Mouse (Mus musculus) Muller cell, postnatal 12 days (primary cell): ENCODE data around the gene Ccdc183.

Experiments used
- DNase-seq: peaks from one replicate; pipeline ENCODE4 v3.0.0-alpha.2; 2015; ENCODE audit errors: inconsistent ontology term

Ccdc183 gene

DNA sequence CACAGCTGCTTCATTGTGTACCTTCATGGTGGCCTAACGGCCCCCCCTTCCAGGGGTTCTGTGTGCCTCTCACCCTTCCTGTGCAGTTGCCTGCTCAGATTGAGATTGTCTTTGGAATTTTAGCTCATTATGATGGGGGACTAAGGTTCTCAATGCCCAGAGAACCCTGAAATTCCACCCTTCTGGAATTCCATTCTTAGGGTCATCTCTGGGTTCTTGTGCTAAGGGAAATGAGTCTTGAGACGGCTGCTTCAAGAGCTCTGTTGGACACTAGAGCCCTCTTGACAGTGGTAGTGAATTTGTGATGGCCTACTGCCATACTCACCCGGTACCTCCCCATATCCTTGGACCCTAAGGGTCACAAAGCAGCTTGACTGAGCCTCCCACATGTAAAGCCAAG lies at the start of gene Ccdc183:
Gene Ccdc183 (minus strand): TSS at position 101 of the 400 bp plus-strand sequence.
- no peak for DNase-seq

DNA sequence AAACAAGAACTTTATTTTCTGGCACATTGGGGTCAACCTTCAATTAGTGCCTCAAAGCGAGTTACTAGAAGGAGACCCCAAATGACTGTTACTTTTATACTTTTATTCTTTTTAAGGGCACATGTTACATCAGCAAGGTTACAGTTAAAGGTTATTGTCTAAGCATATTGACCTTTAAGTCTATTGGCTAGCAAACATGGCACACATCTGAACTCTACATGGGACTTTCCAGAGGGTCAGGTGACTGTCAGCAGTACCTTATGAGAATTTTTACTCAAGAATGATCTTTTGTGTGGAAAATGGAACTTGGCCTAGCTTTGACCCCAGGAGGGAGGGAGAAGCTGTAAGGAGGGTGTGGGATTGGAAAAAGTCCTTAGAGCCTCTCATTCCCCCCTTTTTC lies 49.0 kb upstream of the Ccdc183 start:
- no peak for DNase-seq

DNA sequence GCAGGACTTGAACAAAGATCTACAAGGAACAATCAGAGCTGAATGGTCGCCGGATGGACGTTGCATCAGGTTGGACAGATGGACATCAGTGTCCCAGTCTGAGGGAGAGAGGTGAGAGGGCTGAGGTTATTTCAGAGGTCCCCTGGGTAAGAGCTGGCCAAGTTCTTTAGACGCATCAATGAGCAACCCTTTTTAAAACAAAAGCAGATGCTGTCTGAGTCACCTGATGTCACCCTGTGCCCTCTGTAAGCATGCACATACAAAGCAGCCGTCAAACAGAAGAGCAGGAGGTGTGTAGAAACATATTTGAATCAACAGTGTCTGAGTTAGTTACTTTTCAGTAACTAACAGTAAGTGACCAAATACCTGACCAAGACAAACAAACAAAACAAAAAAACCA lies 46.6 kb upstream of the Ccdc183 start:
- DNase-seq = no peak

DNA sequence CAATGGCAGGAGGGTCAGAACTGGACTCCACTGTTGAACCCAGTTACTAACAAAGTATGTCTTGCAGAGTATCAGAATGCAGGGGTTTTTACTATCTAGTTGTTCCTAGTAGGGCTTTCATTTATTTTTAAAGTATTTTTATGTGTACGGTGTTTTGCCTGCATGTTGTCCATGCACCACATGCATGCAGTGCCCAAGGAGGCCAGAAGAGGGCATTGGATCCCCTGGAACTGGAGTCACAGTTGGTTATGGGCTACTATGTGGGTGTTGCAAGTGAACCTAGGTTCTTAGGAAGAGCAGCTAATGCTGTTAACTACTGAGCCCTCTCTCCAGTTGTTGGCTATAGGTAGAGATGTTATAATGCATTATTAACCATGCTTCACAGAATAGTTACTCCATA lies 46.0 kb upstream of the Ccdc183 start:
- no peak for DNase-seq

DNA sequence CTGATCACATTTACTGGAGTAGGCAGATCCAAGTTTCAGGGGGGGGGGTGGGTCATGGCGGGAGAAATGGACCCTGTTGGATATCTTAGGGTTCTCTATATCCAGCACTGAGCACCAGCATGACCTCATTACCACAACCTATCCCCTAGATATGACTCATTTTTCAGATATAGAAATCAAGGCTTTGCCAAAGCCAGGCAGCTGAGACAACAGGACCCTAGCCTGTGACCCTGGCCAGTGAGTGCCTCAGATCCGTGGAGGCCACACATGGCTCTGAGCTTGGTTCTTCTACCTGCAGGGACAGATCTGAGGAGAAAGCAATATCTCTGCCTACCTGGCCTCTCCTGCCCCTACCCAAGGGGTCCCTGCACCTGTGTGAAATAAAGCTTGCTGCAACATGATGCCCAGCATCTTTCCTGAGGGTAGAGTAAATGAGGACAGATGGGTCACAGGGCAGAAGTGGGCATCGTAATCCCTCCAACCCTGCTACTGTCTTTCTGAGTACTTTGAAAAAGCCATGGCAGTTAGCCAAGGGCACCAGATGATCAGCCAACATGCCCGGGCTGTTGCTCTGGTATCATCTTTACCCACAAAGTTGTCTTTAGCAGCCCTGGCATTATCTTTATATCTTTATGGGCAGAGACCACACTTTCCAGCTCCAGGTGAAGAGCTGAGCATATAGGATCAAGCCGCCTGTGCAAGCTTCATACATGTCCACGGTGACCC lies 43.9 kb upstream of the Ccdc183 start:
- DNase-seq = peak; percentile 20

DNA sequence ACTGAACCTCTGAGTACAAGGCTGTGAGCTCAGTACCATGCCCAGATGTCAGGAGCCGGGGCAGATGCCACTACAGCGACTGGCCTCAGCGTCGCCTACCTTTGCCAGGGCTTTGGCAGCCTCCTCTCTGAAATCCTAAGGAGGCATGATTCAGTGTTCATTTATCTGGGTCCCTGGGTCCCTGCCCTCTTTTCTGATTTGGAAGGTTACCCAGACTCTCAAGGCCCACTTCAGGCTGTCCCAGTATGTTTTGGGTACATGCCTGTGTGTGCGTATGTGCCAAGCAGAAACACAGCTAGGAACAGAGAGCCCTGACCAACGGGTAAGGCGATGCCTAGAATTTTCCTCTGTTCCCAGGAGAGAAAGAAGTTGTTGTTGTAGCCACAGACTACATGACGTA lies 42.8 kb upstream of the Ccdc183 start:
- no peak for DNase-seq

DNA sequence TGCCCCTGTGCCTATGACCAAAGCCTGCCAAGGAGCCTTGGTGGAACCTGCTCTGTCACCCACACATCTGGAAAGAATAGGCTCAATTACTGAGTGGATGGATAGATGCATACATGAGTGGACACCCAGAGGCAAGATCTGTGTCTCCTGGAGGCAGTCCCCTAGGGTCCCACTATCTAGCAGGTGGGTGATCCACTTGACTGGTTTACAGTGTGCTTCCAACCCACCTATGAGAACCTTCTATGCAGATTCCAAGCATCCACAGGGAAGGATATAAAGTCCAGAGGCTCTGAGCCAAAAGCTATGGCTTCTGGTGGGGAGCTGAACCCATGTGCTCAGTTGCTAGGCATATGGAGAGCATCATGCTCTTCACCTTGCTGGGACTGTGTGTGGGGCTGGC lies 40.2 kb upstream of the Ccdc183 start, which contains the start of gene Lcn5:
Gene Lcn5 (plus strand): TSS at position 301 of the 400 bp plus-strand sequence.
- DNase-seq = no peak

DNA sequence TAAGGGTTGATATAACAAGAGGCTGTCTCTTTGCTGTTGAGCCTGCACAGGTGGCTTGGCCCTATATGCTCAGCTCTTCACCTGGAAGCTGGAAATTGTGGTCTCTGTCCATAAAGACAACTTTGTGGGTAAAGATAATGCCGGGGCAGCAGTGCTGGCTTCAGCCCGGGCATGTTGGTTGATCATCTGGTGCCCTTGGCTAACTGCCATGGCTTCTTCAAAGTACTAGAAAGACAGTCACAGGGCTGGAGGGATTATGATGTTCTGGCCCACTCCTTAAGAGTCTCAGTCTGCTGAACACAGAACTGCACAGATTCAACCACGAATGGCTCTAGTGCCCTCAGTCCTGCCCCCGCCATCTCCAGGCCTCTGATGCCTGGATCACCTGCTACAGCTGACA lies 39.8 kb upstream of the Ccdc183 start:
- DNase-seq = peak; percentile 57

DNA sequence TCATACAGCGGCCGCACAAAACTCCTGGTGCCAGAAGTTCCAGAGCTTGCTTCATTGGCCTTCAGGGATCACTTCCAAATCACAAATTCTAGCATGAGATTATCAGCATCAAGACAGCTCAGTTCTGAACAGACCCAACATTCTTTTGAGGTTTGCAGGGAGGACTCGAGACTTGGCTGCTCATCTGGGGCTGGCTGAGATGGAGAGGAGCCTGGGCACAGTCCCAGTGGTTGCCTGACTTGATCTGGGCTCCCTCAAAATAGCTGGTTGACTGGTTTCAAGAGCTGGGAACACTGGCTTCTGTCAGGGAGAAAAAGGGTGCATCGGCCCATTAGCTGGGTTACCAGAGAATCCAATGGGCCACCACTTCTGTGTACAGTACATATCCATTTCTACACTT lies 39.2 kb upstream of the Ccdc183 start:
- peak; percentile 77 for DNase-seq

DNA sequence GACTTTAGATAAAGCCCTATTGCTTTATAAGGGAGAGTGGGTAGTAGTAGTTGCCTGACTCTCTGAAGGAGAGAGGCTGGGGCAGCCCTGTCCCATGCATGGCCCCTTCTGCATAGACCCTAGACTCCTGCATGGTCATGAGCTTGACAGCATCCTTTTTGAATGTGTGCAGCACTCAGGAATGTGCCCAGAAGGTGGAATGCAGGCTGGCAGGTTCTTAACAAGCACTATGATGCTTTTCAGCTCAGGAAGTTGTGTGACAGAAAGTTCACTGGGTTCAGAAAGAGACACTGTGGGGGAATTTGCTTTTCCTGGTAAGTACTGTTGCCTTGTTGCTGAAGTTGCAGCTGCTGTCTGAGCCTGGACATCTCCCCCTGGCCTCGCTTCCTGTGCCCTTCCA lies 37.0 kb upstream of the Ccdc183 start:
- peak; percentile 31 for DNase-seq

DNA sequence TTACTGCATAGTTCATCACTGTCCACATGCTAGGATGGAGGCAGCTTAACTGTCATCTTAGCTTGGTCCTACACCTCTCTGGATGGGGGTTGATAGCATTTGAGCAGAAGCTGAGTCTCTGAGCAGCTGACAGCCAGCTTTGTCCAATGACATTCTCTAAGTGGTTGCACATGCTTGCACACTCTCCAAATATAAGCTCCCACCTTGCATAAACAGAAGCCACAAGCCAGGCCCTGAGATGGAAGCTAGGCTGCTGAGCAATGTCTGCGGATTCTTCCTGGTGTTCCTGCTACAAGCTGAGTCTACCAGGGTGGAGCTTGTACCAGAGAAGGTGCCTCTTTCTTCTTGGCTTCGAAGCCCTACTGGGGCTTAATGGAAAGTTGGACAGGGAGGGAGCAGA lies 35.4 kb upstream of the Ccdc183 start, which contains the start of gene Lcn8:
Gene Lcn8 (plus strand): TSS at position 219 of the 400 bp plus-strand sequence.
- no peak for DNase-seq

DNA sequence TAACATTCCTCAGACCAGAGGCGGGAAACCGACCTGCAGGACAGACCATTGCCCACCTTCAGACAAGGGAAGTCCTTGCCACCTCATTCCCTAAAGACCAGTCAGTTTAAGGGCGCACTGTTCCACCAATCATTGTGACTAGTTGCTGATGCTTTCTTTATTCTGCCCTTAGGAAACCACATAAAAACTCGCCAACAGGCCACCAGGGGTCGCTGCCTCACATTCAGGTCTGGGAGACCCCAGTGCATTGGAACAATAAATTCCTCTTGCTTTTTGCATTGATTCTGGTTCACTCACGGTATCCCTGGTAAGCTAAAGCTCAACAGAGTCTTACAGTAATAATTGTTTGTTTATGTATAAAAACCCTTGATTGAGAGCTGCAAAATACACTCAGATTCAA lies 22.4 kb upstream of the Ccdc183 start:
- peak; percentile 40 for DNase-seq

DNA sequence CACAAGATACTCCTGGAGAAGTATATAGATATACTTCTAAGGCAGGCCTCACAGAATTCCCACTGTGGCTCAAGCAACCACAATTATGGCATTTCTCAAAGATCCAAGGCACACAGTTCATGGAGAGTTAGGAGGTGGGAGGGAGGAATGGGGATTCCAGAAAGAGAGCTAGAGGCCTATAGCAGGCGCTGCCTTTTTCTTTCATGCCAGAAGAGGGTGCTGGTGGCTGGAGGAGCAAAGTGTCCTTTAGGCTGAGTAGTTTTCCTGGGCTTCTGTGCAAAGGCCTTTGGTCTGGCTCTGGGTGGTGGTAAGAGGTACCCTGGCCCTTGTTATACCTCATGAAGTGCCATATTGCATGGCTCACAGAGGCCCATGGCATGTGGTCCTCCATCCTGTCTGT lies 16.6 kb upstream of the Ccdc183 start:
- DNase-seq = peak; percentile 19

DNA sequence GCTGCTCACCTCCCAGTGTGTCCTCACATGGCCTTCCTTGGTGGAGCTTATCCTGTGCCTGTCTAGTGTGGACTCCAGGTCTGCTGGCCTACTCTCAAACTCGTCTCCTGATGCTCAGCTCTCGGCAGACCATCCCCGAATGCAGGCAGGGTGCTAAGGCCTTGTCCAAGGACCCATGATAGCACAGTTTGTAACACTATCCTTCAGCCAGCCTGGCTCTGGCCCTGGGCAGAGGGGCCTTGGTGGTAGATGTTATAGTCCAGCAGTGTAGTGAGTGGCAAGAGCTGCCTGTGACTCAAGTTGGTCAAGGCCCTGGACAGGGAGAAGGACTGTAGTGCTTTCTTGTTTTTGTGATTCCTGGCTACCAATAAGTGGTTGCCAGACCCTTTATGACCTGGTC lies 16.1 kb upstream of the Ccdc183 start:
- no peak for DNase-seq

DNA sequence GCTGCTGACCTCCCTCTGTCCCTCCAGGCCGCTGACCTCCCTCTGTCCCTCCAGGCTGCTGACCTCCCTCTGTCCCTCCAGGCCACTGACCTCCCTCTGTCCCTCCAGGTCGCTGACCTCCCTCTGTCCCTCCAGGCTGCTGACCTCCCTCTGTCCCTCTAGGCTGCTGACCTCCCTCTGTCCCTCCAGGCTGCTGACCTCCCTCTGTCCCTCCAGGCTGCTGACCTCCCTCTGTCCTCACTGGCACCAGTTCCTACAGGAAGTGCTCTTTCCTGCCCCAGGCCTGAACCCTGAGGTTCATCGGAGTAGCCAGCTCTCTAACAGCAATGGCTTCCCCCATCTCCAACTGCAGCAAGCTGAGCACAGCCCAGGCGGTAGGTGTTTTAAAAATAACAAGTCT lies 11.3 kb upstream of the Ccdc183 start:
- no peak for DNase-seq

DNA sequence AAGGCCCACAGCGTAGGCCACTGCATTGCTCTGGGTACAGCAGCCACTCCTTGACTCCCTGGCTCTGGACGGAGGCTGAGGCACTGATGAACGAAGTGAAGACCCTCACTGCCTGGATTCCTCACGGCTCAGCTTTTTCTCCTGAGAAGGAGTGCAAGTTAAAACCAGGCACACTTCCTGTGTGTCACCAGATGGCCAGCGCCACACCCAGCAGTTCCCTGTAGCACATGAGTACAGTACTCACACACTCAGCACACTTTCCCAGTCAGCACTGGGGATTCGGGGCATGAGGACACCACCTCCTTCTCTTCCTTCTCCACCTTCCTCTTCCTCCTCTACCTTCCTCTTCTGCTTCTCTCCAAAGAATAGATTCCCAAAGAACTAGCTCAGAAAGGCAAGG lies 10.3 kb upstream of the Ccdc183 start, which contains the start of gene Fcna:
Gene Fcna (minus strand): TSS at position 220 of the 400 bp plus-strand sequence.
- no peak for DNase-seq

DNA sequence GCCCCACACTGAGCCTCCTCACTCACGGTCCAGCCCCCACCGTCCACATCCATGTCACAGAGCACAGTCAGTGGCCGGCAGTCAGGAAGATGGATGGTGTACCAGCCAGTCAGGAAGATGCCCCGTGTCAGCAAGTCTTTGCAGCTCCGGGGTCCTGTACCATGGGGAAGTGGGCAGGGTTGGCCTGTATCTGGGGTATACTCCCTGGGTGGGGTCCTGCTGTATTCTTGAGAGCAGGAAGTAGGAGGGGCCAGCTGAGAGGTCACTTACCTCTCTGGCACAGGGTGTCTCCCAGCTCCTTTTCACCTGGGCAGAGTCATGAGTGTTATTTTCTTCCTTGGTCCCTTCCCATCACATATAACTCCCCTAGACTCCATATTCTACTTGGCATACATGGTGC lies 8.5 kb upstream of the Ccdc183 start:
- DNase-seq = no peak

DNA sequence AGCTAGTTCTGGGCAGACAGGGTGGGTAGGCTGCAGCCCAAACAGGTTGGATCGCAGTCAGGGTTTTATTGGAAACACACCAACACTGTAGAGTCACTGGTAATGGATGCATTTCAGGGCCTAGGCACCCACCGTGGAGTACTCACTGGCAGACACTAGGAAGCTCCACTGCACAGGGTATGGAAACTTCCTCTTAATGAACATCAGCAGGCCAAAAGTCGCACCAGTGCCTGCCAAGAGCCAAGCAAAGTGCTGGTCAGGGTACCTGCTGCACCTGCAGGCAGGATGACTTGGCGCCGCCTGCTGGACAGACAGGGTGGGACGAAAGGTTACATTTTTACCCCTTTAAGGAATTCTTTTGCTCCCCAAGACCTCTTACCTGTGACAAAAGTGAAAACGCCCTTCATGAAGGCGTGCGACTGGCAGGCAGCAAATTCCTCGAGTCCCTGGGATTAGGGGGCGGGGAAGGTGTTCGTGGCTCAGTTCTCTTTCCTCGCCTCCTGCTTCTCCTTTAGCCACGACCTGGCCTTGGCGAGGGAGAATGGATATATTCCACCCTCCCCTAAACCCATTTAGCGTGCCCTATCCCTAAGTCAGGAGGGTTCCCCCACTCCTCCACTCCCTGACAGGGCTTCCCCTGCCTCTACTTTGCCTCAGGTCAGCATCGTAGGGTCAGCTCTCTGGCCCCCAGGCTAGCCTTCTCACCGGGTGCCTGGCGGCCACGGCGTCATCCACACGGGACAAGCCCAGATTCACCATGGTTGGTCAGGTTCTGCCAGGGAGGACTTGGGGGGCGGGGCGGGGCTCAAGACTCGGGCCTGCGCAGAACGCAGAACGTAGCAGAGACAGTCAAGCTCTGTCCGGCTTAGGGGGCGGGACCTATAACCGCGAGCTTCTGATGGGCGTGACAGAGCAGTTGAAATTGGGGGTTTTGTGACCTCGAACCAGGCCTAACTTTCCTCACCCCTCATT lies 4.0 kb upstream of the Ccdc183 start, which contains the start of gene Tmem141:
Gene Tmem141 (minus strand): TSS at position 777 of the 972 bp plus-strand sequence.
- DNase-seq = peak; percentile 95

DNA sequence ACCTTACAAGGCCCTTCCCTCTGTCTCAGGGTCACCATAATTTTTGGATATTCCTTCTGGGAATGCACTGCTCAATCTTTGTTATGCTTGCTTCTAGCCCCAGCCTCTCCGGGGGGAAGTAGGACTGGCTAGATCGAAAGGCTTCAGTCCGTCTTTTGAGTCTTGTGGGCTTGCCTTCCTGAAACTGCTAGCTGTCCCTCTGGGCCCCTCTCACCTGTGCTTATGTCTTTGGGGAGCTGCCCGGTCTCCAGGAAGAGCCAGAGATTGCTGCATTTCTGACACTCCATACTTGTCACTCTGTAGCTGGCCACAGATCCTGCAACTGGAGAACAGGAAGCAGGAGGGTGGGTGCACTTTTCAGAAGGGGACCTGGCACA lies 3.4 kb upstream of the Ccdc183 start:
- DNase-seq = no peak

DNA sequence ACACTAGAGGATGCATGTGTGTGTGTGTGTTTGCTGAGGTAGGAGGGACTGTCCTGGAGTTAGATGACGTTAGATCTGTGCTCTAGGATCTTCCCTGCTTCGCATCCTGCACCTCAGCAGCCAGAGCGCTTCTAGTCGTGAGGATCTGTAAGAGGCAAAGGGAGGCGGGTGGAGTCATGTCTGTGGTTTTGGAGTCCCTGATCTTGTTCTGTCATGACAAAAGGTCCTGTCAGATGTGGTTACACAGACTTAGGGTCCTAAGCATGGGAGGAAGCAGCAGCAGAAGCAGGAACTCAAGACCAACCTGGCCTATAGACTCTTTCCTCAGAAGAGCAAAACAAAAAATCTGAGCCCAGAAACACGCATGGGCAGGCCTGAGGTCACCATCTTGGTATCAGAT lies 2.9 kb upstream of the Ccdc183 start:
- DNase-seq = no peak

DNA sequence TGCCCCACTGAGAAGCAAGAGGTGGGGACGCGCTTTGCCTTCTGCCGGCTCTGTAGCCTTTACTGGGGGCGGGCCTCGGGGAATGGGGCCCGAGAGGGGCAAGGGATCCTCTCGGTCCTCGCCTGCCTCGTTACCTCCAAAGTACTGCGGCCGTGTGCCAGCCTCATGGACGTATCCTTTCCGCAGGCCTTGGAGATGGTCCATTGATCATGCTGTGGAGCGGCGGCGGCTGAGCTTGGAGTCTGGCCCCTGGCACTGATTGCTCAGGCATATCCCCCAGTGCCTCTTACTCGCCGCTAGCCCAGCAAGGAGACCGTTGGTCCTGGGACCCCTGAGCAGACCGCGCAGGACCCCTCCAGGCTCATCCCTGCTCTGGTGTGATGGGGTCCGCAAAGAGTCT lies 1.1 kb downstream of the Ccdc183 start:
- DNase-seq = no peak

DNA sequence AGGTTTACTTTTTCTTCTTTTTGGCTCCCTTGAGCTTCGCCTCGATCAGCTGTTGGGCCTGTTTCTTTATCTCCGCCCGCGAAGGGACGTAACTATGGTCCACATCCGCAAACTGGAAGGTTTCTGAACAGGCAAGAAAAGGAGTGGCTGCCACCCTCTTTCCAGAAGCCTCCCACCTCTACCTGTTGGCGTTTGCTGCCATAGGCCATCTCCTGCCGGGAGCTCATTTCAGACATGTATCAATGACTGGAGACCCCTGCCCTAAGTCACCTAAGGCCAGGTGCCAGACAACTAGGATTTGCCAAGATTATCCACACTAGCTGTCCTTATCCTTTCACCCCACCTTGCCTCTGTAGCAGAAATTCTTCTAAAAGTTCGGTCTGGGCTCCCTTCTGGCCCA lies 8.8 kb downstream of the Ccdc183 start:
- DNase-seq = peak; percentile 3
